Mouse (Mus musculus): Measurements from ENCODE around the gene Ppil1. TPM values are rescaled to one million over a fixed set of nuclear protein-coding genes. Genes with fewer than 3 reads are reported as not detected.
A peak's percentile ranks its signal among the peaks of the same experiment; 100 is the strongest.

Ppil1 gene
- total and polyA plus RNA-seq, 3 experiments = 28.4 to 33.2 (median 31.1) TPM

GRCm38 (mm10) chr17:29213381-29214192 lies 50.4 kb downstream of the Ppil1 start:
- Histone ChIP-seq H3K79me2 (replicated peaks; ENCODE audit: control insufficient read depth, insufficient read depth, low read length) (no peaks in the 10 kb centered on the region), H3K36me3 (ENCODE audit: control insufficient read depth, insufficient read depth, low read length) (no peaks in the 10 kb centered on the region), H3K4me3 (no peak overlapping the region), H3K27ac (no peak overlapping the region), H3K27me3 (ENCODE audit: control insufficient read depth, insufficient read depth, low read length) (no peaks in the 10 kb centered on the region), H3K9ac (ENCODE audit: low read depth, low read length) (no peak overlapping the region), H3K4me1 (ENCODE audit: control insufficient read depth, insufficient read depth, low read length) (no peaks in the 10 kb centered on the region)
- intact Hi-C loops (cut with DNase I) = no loop called here
- TF ChIP-seq POLR2A (IDR thresholded peaks at IDR 0.05; ENCODE audit: insufficient read depth, low read depth, low read length) = no peak
- TF ChIP-seq EP300 (IDR thresholded peaks at IDR 0.05; ENCODE audit: insufficient read depth, low read depth, low read length) = no peak
- TF ChIP-seq CTCF (IDR thresholded peaks at IDR 0.05) = no peak
- WGBS = 32% methylated on average over 12 of the region's 12 CpGs
- DNase-seq = no peak

GRCm38 (mm10) chr17:29211836-29212235 lies 52.1 kb downstream of the Ppil1 start:
- H3K27ac ChIP-seq = no peak overlapping the region
- intact Hi-C loops (cut with DNase I) = no loop called here
- no peaks in the 10 kb centered on the region for H3K27me3 ChIP-seq (ENCODE audit: control insufficient read depth, insufficient read depth, low read length)
- no peaks in the 10 kb centered on the region for H3K79me2 ChIP-seq (replicated peaks; ENCODE audit: control insufficient read depth, insufficient read depth, low read length)
- H3K4me3 ChIP-seq = no peak overlapping the region
- no peaks in the 10 kb centered on the region for H3K4me1 ChIP-seq (ENCODE audit: control insufficient read depth, insufficient read depth, low read length)
- no peak overlapping the region for H3K9ac ChIP-seq (ENCODE audit: low read depth, low read length)
- DNase-seq = no peak
- WGBS = 41% methylated on average over 7 of the region's 7 CpGs
- TF ChIP-seq CTCF (IDR thresholded peaks at IDR 0.05) = no peak
- no peak for TF ChIP-seq EP300 (IDR thresholded peaks at IDR 0.05; ENCODE audit: insufficient read depth, low read depth, low read length)
- no peak for TF ChIP-seq POLR2A (IDR thresholded peaks at IDR 0.05; ENCODE audit: insufficient read depth, low read depth, low read length)
- no peaks in the 10 kb centered on the region for H3K36me3 ChIP-seq (ENCODE audit: control insufficient read depth, insufficient read depth, low read length)

- H3K9ac ChIP-seq (ENCODE audit: low read depth, low read length) = no peak overlapping the region
- no peaks in the 10 kb centered on the region for H3K36me3 ChIP-seq (ENCODE audit: control insufficient read depth, insufficient read depth, low read length)
- H3K79me2 ChIP-seq (replicated peaks; ENCODE audit: control insufficient read depth, insufficient read depth, low read length) = no peaks in the 10 kb centered on the region
- H3K4me3 ChIP-seq = no peak overlapping the region
- 95% methylated on average over 3 of the region's 3 CpGs for whole genome bisulfite sequencing
- intact Hi-C loops (cut with DNase I) = no loop called here
- TF ChIP-seq POLR2A (IDR thresholded peaks at IDR 0.05; ENCODE audit: insufficient read depth, low read depth, low read length) = no peak
- no peak for TF ChIP-seq CTCF (IDR thresholded peaks at IDR 0.05)
- no peak for TF ChIP-seq EP300 (IDR thresholded peaks at IDR 0.05; ENCODE audit: insufficient read depth, low read depth, low read length)
- H3K27me3 ChIP-seq (ENCODE audit: control insufficient read depth, insufficient read depth, low read length) = no peaks in the 10 kb centered on the region
- H3K27ac ChIP-seq = no peak overlapping the region
- DNase-seq = no peak
- peaks cover 1% of the 10 kb centered on the region; the same call in 1 of the 2 replicates for H3K4me1 ChIP-seq (ENCODE audit: control insufficient read depth, insufficient read depth, low read length)
Measured at GRCm38 (mm10) chr17:29210037-29210436, 53.9 kb downstream of the Ppil1 start.

- 53% methylated on average over 7 of the region's 7 CpGs for WGBS
Measured at GRCm38 (mm10) chr17:29206052-29206451, 57.9 kb downstream of the Ppil1 start.

GRCm38 (mm10) chr17:29202604-29203003 lies 61.4 kb downstream of the Ppil1 start:
- no peak overlapping the region for H3K9ac ChIP-seq (ENCODE audit: low read depth, low read length)
- TF ChIP-seq CTCF (IDR thresholded peaks at IDR 0.05) (no peak), EP300 (IDR thresholded peaks at IDR 0.05; ENCODE audit: insufficient read depth, low read depth, low read length) (no peak)
- H3K36me3 ChIP-seq (ENCODE audit: control insufficient read depth, insufficient read depth, low read length) = no peaks in the 10 kb centered on the region
- intact Hi-C loops (cut with DNase I) = no loop called here
- no peaks in the 10 kb centered on the region for H3K79me2 ChIP-seq (replicated peaks; ENCODE audit: control insufficient read depth, insufficient read depth, low read length)
- H3K4me1 ChIP-seq (ENCODE audit: control insufficient read depth, insufficient read depth, low read length) = peaks cover 1% of the 10 kb centered on the region; the same call in 1 of the 2 replicates
- no peak overlapping the region for H3K27ac ChIP-seq
- no peaks in the 10 kb centered on the region for H3K27me3 ChIP-seq (ENCODE audit: control insufficient read depth, insufficient read depth, low read length)
- H3K4me3 ChIP-seq = no peak overlapping the region
- DNase-seq = no peak
- WGBS = 74% methylated on average over 6 of the region's 6 CpGs

More at GRCm38 (mm10) chr17:29206052-29206451, 57.9 kb downstream of the Ppil1 start:
- H3K4me1 ChIP-seq (ENCODE audit: control insufficient read depth, insufficient read depth, low read length) = peaks cover 1% of the 10 kb centered on the region; the same call in 1 of the 2 replicates
- no peaks in the 10 kb centered on the region for H3K36me3 ChIP-seq (ENCODE audit: control insufficient read depth, insufficient read depth, low read length)
- no peak overlapping the region for H3K4me3 ChIP-seq
- no peaks in the 10 kb centered on the region for H3K27me3 ChIP-seq (ENCODE audit: control insufficient read depth, insufficient read depth, low read length)
- peak in 1 of 2 experiments; percentile 7 for DNase-seq
- no peak overlapping the region for H3K27ac ChIP-seq
- intact Hi-C loops (cut with DNase I) = no loop called here
- H3K79me2 ChIP-seq (replicated peaks; ENCODE audit: control insufficient read depth, insufficient read depth, low read length) = no peaks in the 10 kb centered on the region
- TF ChIP-seq EP300 (IDR thresholded peaks at IDR 0.05; ENCODE audit: insufficient read depth, low read depth, low read length) = no peak
- TF ChIP-seq POLR2A (IDR thresholded peaks at IDR 0.05; ENCODE audit: insufficient read depth, low read depth, low read length) = no peak
- no peak for TF ChIP-seq CTCF (IDR thresholded peaks at IDR 0.05)
- no peak overlapping the region for H3K9ac ChIP-seq (ENCODE audit: low read depth, low read length)

Other genes with a start within 250 kb of the Ppil1 start
- gene Srsf3, start 231.6 kb downstream of the Ppil1 start, total RNA-seq (2021) = 10 to 100 TPM; 64.5 to 84.9 TPM
- 84.5 and 104 TPM in 2 replicates for gene Srsf3, start 231.6 kb downstream of the Ppil1 start, polyA plus RNA-seq (2012; rRNA removed)
- 100 to 1,000 TPM in 1 of 2 experiments, 10 to 100 TPM in 1; 56.4 to 156 TPM for gene Cdkn1a, start 173.2 kb downstream of the Ppil1 start, total RNA-seq (2021)
- gene Cdkn1a, start 173.2 kb downstream of the Ppil1 start, polyA plus RNA-seq (2012; rRNA removed) = 30.4 and 37.3 TPM in 2 replicates
- under 1 TPM in 1 of 2 experiments, not detected in 1; 0.70 TPM for gene Rab44, start 150.0 kb downstream of the Ppil1 start, total RNA-seq (2021)
- gene Rab44, start 150.0 kb downstream of the Ppil1 start, polyA plus RNA-seq (2012; rRNA removed) = 0.23 and 0.38 TPM in 2 replicates
- 1 to 10 TPM; 4.4 to 5.2 TPM for gene Cpne5, start 26.0 kb downstream of the Ppil1 start, total RNA-seq (2021)
- gene Cpne5, start 26.0 kb downstream of the Ppil1 start, polyA plus RNA-seq (2012; rRNA removed) = 10.7 and 11.2 TPM in 2 replicates
- gene BC004004, start 4.6 kb upstream of the Ppil1 start, total RNA-seq (2021) = 100 to 1,000 TPM; 264 to 318 TPM
- 184 and 264 TPM in 2 replicates for gene BC004004, start 4.6 kb upstream of the Ppil1 start, polyA plus RNA-seq (2012; rRNA removed)
- gene Pi16, start 53.5 kb upstream of the Ppil1 start, total RNA-seq (2021) = 10 to 100 TPM; 24.1 to 40.7 TPM
- gene Pi16, start 53.5 kb upstream of the Ppil1 start, polyA plus RNA-seq (2012; rRNA removed) = 63.1 and 73.5 TPM in 2 replicates
- gene Mtch1, start 83.7 kb upstream of the Ppil1 start, total RNA-seq (2021) = 100 to 1,000 TPM; 186 to 203 TPM
- 234 and 293 TPM in 2 replicates for gene Mtch1, start 83.7 kb upstream of the Ppil1 start, polyA plus RNA-seq (2012; rRNA removed)
- gene Fgd2, start 96.7 kb upstream of the Ppil1 start, total RNA-seq (2021) = 1 to 10 TPM; 1.9 to 2.4 TPM
- gene Fgd2, start 96.7 kb upstream of the Ppil1 start, polyA plus RNA-seq (2012; rRNA removed) = 5.9 and 9.2 TPM in 2 replicates
- gene Pim1, start 226.6 kb upstream of the Ppil1 start, total RNA-seq (2021) = 10 to 100 TPM; 17.2 to 20.5 TPM
- 24.6 and 27.9 TPM in 2 replicates for gene Pim1, start 226.6 kb upstream of the Ppil1 start, polyA plus RNA-seq (2012; rRNA removed)